Mouse (Mus musculus): ENCODE data around the gene Nkx2-2. TPM values are rescaled to one million over a fixed set of nuclear protein-coding genes. Genes with fewer than 3 reads are reported as not detected.
"Not testable (repeated sequence)": the region's sequence is repeated elsewhere in the genome, so short reads cannot be mapped to it uniquely, and the experiment has no call there.

Nkx2-2 gene
- total RNA-seq, 2 experiments from 2014 or later: not detected

DNA sequence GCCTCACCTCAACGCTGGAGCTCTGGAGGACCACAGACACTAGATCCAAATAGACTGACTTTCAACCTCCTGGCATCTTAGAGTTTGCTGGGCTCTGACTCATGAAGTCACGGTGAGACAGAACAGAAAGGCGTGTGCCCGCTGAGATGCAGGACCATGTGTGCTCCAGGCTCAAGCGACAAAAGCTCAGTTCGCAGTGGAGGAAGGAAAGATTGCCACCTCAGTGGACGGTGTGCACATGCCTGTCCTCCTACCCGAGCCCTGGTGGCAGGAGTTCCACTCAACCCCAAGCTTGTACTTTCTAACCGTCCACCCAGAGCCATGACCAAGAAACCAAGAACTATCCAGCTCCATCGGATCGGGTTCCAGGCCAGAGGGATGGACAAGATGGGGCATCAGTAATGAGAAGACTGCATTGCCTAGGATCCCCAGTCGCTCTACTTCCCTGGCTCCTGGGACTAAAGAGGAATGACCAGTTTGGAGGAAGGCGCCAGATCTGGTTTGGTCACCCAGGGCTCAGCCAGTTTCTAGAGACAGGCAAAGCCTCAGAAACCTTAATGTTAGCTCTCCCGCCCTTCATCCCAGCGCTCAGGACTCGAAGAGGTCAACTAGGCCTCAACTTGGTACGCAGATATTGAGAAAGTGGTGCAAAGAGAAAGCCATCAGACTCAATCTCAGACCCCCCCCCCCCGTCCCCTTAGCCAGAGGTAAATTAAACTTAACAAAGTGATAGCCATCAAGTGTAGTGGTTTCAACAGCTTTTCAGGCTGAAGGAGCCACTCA lies 11.9 kb downstream of the Nkx2-2 start:
- no peak for ATAC-seq (replicated peaks; ENCODE audit: poor library complexity, severe bottlenecking)

DNA sequence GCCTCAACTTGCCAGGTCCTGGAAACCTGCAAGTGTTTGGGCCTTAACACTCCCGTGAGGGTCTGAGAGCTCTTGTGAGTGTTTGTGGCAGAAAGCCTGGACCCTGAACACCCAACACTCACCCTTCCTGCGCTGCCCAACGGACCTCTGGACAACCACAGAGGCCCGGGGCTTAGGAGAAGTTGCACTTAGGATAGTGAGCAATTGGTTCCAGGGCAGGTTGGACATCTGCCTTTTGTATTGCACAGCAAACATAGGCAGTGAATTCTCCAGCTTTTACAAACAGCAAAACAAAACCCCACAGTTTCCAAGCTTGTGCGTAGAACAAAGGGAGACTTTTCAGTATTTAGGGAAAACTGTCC lies 12.8 kb downstream of the Nkx2-2 start:
- ATAC-seq (replicated peaks; ENCODE audit: poor library complexity, severe bottlenecking): no peak

DNA sequence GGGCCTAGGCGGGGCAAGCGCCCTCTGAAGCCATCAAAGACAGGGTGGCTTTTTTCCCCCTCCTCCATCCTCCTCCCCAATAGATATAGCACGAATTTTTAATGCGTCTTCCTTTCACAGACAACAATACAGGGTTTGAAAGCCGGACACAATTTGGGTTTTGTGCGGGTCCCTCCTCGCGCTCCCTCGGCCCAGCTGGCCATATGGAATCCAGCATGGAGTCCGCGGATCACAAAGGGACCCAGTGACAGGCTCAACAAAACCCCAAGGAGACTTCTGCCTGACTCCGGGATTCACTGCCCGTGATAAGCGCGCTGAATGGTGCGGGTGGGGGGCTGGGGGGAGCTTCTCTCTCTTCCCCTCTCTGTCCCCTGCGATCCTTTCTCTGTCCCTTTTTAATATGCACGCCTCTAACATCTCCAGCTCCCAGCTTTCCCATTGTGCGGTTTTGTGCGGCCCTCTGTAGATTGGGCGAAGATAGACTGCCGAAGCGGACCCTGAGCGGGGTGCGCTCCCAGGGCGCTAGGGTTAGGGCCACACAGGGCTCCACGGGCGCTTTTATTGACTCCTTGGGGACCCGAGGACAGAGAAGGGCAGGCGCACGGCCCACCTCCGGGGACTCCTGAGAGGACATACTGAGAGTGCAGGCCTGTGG lies 13.3 kb downstream of the Nkx2-2 start:
- no peak for ATAC-seq (replicated peaks; ENCODE audit: poor library complexity, severe bottlenecking)

DNA sequence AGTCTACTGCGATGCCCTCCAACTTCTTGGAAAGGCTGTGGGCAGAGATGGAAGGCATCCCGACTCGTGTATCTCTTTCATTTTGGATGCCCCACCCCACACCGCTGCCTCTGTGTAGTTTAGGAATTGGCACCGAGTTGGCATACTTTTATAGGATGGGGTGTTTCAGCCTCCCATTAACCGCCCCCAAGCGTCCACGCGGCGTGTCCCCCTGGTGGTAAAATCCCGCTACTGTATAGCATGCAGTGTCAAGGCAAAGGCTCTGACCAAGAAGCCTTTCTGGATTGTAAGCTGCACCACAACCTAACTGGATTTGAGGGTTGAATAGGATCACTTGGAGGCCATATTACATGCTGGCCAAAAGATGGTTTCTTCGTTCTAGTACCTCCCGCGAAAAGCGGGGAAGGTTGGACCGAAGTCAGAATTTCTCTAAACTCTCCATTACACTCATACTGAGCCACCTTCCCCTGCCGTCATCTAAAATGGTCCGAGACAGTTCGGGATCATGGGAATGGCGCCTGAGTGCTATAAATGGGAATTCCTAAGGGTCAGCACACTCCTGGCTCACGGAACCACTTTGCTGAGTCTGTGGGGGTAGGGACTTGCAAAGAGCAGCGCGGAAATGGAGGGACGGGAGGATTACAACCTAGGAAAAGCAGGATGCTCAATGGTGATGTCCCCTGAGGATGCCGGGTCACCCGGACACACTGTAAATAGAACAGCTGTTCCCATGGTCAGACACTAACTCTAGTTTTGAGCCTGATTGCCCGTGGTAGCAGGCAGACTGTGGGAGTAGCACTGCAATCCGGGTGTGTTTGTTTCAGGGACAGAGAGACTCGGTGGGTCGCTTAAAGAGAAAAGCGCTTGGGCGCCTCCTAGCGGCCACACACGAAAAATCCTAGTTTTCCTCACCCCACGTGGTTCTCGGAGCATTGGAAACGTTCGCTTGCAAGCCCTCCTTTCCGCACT lies 15.7 kb downstream of the Nkx2-2 start:
- ATAC-seq (replicated peaks; ENCODE audit: poor library complexity, severe bottlenecking): peak; percentile 74

DNA sequence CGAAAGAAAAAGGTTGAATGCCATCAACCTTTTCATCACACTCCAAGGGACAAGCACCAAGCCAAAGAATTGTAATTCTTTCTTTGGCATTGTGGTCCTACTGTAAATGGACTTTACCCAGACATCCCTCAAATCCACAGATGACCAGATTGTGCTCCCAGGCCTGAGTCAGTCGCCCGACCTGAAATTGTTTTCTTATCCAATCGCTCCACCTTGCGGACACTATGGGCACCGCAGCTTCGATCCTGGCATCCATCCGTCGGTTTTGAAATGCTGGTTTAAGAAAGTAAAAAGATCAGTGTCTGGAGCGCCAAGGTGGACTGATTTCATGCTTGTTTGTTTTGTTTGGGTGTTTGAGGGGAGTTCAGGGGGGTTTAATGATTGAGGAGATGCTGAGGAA lies 16.4 kb downstream of the Nkx2-2 start:
- ATAC-seq (replicated peaks; ENCODE audit: poor library complexity, severe bottlenecking): peak; percentile 81

DNA sequence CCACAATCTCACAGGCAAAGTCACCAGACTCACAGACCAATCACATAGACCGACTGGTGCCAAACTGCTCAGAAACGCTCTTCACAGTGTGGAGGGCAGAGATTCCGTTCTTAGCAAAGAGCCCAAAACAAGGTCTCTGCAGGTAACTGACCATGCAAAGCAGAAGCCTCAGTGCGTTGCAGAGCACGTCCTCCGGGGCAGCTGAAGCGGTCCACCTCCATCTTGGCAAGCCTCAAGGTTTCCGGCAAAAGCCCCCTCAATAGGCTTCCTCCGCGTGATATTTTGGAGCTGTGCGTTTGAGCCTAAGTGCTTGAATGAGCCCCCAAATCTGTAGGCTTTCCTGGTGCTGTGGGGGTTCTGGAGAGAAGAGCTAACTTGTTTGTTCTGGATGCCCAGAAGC lies 18.7 kb downstream of the Nkx2-2 start:
- ATAC-seq (replicated peaks; ENCODE audit: poor library complexity, severe bottlenecking): no peak

DNA sequence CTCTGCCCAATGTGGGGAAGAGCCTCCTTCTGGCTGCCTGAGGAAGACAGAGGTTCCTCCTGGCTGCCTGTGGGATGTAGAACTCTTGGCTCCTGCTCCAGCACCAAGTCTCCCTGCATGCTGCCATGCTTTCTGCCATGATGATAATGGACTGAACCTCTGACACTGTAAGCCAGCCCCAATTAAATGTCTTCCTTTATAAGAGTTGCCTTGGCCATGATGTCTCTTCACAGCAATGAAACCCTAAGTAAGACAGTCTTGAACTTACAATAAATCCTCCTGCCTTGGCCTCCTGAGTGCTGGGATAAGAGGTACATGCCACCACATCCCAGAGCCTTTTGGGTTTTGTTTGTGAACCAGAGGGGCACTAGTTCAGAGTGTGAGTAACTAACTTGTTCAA lies 20.3 kb downstream of the Nkx2-2 start:
- ATAC-seq (replicated peaks; ENCODE audit: poor library complexity, severe bottlenecking): no peak

DNA sequence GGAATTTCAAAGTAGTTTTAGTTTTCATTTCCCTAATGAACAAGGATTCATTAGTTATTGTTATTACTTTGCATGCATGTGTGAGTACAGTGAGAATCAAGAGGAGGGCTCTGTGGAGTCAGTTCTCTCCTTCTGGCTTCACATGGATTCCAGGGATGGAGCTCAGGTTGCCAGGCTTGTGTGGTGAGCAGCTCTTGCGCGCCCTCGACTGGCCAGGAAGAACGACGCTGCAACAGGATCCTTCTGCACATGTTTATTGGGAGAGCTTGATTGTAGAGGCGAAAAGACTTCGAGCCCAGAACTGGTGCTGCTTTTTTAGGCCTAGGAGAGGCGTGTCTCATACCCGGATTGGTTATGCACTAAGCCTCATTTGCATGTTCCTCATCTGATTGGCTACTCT lies 23.5 kb downstream of the Nkx2-2 start:
- ATAC-seq (replicated peaks; ENCODE audit: poor library complexity, severe bottlenecking): not testable (repeated sequence)

DNA sequence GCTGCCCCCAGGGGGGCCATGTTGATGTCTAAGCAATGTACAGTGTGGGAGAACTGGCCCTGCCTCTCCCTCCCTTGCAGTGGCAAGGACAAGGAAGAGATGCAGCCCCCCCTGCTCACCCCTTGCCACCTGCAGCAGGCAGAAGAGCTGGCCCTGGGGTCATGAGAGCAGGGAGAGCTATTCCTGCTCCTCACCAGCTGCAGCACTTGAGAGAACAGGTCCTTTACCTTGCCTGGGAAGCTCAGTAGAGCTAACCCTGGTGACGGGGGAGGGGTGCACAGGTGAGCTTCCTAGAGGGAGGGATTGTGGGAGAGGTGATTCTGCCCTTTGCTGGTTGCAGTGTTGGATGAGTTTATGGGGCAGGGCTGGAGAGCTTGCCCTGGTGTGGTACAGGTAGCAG lies 28.2 kb downstream of the Nkx2-2 start:
- ATAC-seq (replicated peaks; ENCODE audit: poor library complexity, severe bottlenecking): no peak

DNA sequence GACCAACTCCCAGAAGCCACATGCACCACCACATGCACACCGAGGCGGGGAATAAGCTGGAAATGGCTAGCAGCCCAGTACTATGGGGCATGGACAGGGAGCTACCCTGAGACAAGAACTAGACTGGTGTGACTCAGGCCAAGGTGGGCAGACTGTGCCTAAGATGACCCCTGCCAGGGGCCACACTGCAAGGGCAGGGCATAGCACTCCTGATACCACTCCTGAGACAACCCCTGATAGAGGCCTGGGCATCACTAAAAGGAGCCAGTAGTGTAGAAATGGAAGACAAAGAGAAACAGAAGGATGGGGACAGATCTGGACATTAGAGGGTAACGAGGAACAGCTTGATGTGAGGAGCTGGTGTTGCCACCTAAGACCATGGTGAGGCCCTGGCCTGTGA lies 28.7 kb downstream of the Nkx2-2 start:
- no peak for ATAC-seq (replicated peaks; ENCODE audit: poor library complexity, severe bottlenecking)

DNA sequence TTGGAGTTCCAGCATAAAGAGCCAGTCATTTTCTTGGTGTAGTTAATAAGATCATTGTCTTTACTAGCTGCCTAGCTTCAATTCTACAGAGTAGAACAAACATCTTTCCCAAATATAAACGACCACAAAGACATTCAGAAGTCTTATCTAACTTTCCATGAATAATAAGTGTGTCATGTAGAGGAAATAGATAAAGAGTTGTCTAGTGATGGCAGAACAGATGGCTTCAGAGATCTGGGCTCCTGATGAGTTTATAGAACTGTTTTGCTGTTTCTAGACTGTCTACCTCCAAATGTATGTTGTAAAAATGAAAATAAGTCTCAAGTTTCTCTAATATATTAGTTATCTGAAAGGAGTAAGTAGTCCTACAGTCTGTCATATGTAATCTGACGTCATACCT lies 41.5 kb downstream of the Nkx2-2 start:
- no peak for ATAC-seq (replicated peaks; ENCODE audit: poor library complexity, severe bottlenecking)

Other genes starting within 250 kb of the Nkx2-2 start
- gene Xrn2, start 181.2 kb downstream of the Nkx2-2 start, total RNA-seq (2014; fragmentation: Nextera tagmentation): 65.4 and 71.1 TPM in 2 replicates
- gene Xrn2, start 181.2 kb downstream of the Nkx2-2 start, total RNA-seq (2017): 137 and 164 TPM in 2 replicates
- not detected in 2 replicates for gene Nkx2-4, start 108.8 kb downstream of the Nkx2-2 start, total RNA-seq (2014; fragmentation: Nextera tagmentation)
- not detected in 2 replicates for gene Nkx2-4, start 108.8 kb downstream of the Nkx2-2 start, total RNA-seq (2017)
- not detected in 2 replicates for gene Pax1, start 167.7 kb upstream of the Nkx2-2 start, total RNA-seq (2014; fragmentation: Nextera tagmentation)
- not detected in 2 replicates for gene Pax1, start 167.7 kb upstream of the Nkx2-2 start, total RNA-seq (2017)